Mouse (Mus musculus) kidney, adult 10 weeks (tissue): ENCODE measurements around the gene Sh2b2. TPM values are rescaled to one million over a fixed set of nuclear protein-coding genes. Genes with fewer than 3 reads are reported as not detected.

Experiments used
- polyA plus RNA-seq: library from polyadenylated mRNA; stranded (reverse); fragments of 350-450 nt; fragmentation: Illumina TruSeq; extraction: RNeasy Lipid Tissue Mini Kit (QIAGEN cat#74804); gene quantifications from one replicate; pipeline ENCODE4 v1.2.3, GENCODE M21; 2014; ENCODE audit warnings: low read depth, low replicate concordance

Sh2b2 gene
- polyA plus RNA-seq, result not detected

GRCm38 (mm10) chr5:136246452-136246838 is at the start of gene Sh2b2:
Gene Sh2b2, minus strand, starts transcription at chr5:136246556.

GRCm38 (mm10) chr5:136198474-136199391 is 47.6 kb downstream of the Sh2b2 start, which contains the start of gene Prkrip1:
Gene Prkrip1, minus strand, starts transcription at chr5:136198963.

GRCm38 (mm10) chr5:136170512-136171362 is 75.6 kb downstream of the Sh2b2 start, which contains the start of gene Orai2:
Gene Orai2, minus strand, starts transcription at chr5:136170713.

Other genes starting within 250 kb of the Sh2b2 start
- 0.36 TPM for gene Upk3b, start 208.1 kb downstream of the Sh2b2 start, polyA plus RNA-seq
- not detected for gene Upk3bl, start 192.1 kb downstream of the Sh2b2 start, polyA plus RNA-seq
- 0.32 TPM for gene Rasa4, start 162.6 kb downstream of the Sh2b2 start, polyA plus RNA-seq
- 5.5 TPM for gene Polr2j, start 129.9 kb downstream of the Sh2b2 start, polyA plus RNA-seq
- 0.44 TPM for gene Lrwd1, start 110.5 kb downstream of the Sh2b2 start, polyA plus RNA-seq
- gene Alkbh4, start 110.4 kb downstream of the Sh2b2 start, polyA plus RNA-seq, result 0.69 TPM
- 0.49 TPM for gene Orai2, start 75.8 kb downstream of the Sh2b2 start, polyA plus RNA-seq
- 17.3 TPM for gene Prkrip1, start 47.6 kb downstream of the Sh2b2 start, polyA plus RNA-seq